Mouse (Mus musculus) embryonic fibroblast, embryonic 13.5 days (primary cell): ENCODE results near the gene Spns3.

Experiments
- CTCF ChIP-seq: IDR thresholded peaks from 2 replicates; pipeline ENCODE4 v1.5.1; 2011; ENCODE audit warnings: mild to moderate bottlenecking, control low read depth, low read length, moderate library complexity, borderline replicate concordance; ENCODE audit not compliant: insufficient read depth
- POLR2A ChIP-seq: IDR thresholded peaks from 2 replicates; pipeline ENCODE4 v1.6.1; 2011; ENCODE audit warnings: low read depth, mild to moderate bottlenecking, control low read depth, low read length, moderate library complexity

DNA sequence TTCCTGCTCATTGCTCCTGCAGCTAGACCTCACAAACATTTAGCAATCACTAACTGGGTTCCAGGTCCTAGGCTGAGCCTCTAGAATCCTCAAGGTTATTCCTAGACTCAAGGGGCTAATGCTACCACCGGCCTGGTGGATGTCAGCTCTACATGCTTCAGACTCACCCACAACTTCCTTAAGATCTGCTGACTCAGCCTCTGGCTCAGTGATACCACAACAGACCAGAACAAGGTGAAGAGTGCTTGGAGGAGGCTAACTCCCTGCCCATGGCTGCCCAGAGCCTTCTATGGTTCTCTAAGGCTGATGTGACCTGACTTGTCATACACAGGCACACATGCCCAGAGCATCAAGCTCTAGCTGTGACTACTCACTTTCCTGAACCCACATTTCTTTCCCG lies 70.8 kb downstream of the Spns3 start:
- TF ChIP-seq CTCF (no peak), POLR2A (no peak)
